Mouse (Mus musculus) embryonic stem cell, embryonic (primary cell): ENCODE measurements around the gene Tacr2.

Experiments used
- CTCF ChIA-PET, 4 experiments: fragments of 300-600 bp in 2 of 4; fragments of 350-600 bp in 2 of 4; sonication (Branson Sonifier 250); formaldehyde crosslinking; loops; one replicate each; lab custom pipeline; 2022; ENCODE audit warnings: inconsistent platforms in 2 of 4; lab: Charles Lee
- POLR2A ChIA-PET, 4 experiments: fragments of 300-600 bp in 2 of 4; fragments of 350-600 bp in 2 of 4; sonication (Branson Sonifier 250); formaldehyde crosslinking; loops; one replicate each; lab custom pipeline; 2022; ENCODE audit warnings: antibody characterized with exemption in 4 of 4, inconsistent platforms in 1 of 4; lab: Charles Lee

Gene Tacr2

GRCm38 (mm10) chr10:62310259-62311039 is 58.2 kb downstream of the Tacr2 start:
- CTCF ChIA-PET: interaction anchor here in 2 of 4 experiments (0.7 to 1.8 kb wide), 2 partner anchors 25 to 49 kb away, joined by 4 to 5 read pairs; no protein-coding TSS in a partner anchor
- POLR2A ChIA-PET: interaction anchor here (0.6 to 2.0 kb wide), 10 partner anchors 10 to 88 kb away, joined by 3 to 8 read pairs (median 3); no protein-coding TSS in a partner anchor

GRCm38 (mm10) chr10:62311464-62311863 is 59.2 kb downstream of the Tacr2 start:
- CTCF ChIA-PET: interaction anchor here in 1 of 4 experiments (1.8 kb wide), 1 partner anchor 50 kb away, joined by 4 read pairs; no protein-coding TSS in a partner anchor
- POLR2A ChIA-PET: interaction anchor here in 3 of 4 experiments (0.6 to 2.0 kb wide), 8 partner anchors 11 to 166 kb away, joined by 3 to 8 read pairs (median 3); no protein-coding TSS in a partner anchor

GRCm38 (mm10) chr10:62313140-62313539 is 60.9 kb downstream of the Tacr2 start:
- CTCF ChIA-PET: interaction anchor here in 3 of 4 experiments (0.6 to 1.9 kb wide), 9 partner anchors 16 to 168 kb away, joined by 3 to 8 read pairs (median 4); no protein-coding TSS in a partner anchor
- POLR2A ChIA-PET: interaction anchor here (0.6 to 2.2 kb wide), 37 partner anchors 8 to 1443 kb away, joined by 3 to 19 read pairs (median 4); partner anchors contain the start of genes 4930507D05Rik (in 1 of the 4), Hkdc1 (in 1 of the 4), Supv3l1 (in 1 of the 4) and Vps26a (in 1 of the 4)

GRCm38 (mm10) chr10:62313885-62314424 is 61.7 kb downstream of the Tacr2 start:
- POLR2A ChIA-PET: interaction anchor here (0.6 to 2.2 kb wide), 37 partner anchors 9 to 1444 kb away, joined by 3 to 19 read pairs (median 4); partner anchors contain the start of genes 4930507D05Rik (in 1 of the 4), Hkdc1 (in 1 of the 4), Supv3l1 (in 1 of the 4) and Vps26a (in 1 of the 4)
- CTCF ChIA-PET: interaction anchor here (0.6 to 1.9 kb wide), 9 partner anchors 15 to 168 kb away, joined by 3 to 8 read pairs (median 4); no protein-coding TSS in a partner anchor
